Mouse (Mus musculus): ENCODE data around the gene Sprr2a2. TPM values are rescaled to one million over a fixed set of nuclear protein-coding genes. Genes with fewer than 3 reads are reported as not detected.
"Not testable (repeated sequence)": the region's sequence is repeated elsewhere in the genome, so short reads cannot be mapped to it uniquely, and the experiment has no call there.

The Sprr2a2 gene
- polyA plus RNA-seq, 1 experiment from 2014 or later: 10.6 TPM

- not testable (repeated sequence) for H3K4me3 ChIP-seq; ATAC-seq (ENCODE audit: insufficient number of reproducible peaks, low FRiP score, low TSS enrichment, low read depth); H3K4me2 ChIP-seq; H3K9me3 ChIP-seq; H3K36me3 ChIP-seq; H3K4me1 ChIP-seq; H3K9ac ChIP-seq; H3K27ac ChIP-seq; H3K27me3 ChIP-seq
- no CpG with 5 or more reads among the region's 1 CpGs for WGBS
These were observed 23.5 kb downstream of the Sprr2a2 start for GRCm38 (mm10) chr3:92239197-92239596.

GRCm38 (mm10) chr3:92244833-92245232 lies 29.1 kb downstream of the Sprr2a2 start:
- H3K27ac ChIP-seq; H3K4me3 ChIP-seq; ATAC-seq (ENCODE audit: insufficient number of reproducible peaks, low FRiP score, low TSS enrichment, low read depth); H3K36me3 ChIP-seq; H3K9me3 ChIP-seq; H3K27me3 ChIP-seq; H3K9ac ChIP-seq; H3K4me2 ChIP-seq; H3K4me1 ChIP-seq: not testable (repeated sequence)

DNA sequence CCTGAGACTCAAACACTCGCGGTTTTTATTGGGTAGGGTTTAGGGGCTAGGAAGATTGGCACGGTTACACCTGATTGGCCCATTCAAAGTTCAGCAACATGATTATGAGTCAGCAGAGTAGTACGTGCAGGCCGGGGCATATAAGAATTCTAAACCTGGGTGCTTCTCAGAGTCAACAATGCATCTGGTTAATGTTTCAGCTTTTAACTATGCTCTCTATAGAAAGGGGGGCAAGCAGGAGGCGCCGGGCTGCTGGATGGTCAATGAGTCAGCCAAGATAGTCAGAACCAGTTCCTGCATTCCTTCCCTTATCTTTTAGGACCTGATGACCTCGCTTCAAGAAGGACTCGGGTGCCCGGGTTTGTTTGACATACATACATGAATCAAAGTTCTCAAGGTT lies 30.5 kb downstream of the Sprr2a2 start:
- not testable (repeated sequence) for H3K27ac ChIP-seq; H3K27me3 ChIP-seq; H3K4me3 ChIP-seq; H3K36me3 ChIP-seq; H3K4me1 ChIP-seq; H3K9me3 ChIP-seq; H3K9ac ChIP-seq; H3K4me2 ChIP-seq; ATAC-seq (ENCODE audit: insufficient number of reproducible peaks, low FRiP score, low TSS enrichment, low read depth)
- WGBS: no CpG with 5 or more reads among the region's 10 CpGs

DNA sequence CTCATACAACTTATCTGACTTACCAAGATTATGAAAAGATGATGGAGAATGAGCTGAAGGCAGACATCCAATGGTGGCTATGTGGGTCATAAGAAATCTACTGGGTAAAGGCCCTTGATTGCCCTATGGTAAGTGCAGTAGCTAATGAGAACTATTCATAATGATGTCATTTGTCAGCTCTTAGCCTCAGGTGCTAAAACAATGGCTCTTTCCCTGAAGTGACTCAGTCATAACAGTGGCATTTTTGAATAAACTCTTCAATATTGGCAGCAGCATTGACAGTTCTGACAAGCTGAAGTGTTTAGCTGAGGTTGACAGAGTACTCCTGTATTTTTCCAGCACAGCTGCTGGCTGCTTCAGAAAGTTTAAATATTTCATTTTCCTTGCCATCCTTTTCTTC lies 32.8 kb downstream of the Sprr2a2 start:
- H3K9me3 ChIP-seq; H3K4me2 ChIP-seq; H3K4me3 ChIP-seq; H3K9ac ChIP-seq; H3K36me3 ChIP-seq; H3K27ac ChIP-seq; H3K4me1 ChIP-seq; H3K27me3 ChIP-seq; ATAC-seq (ENCODE audit: insufficient number of reproducible peaks, low FRiP score, low TSS enrichment, low read depth): not testable (repeated sequence)

GRCm38 (mm10) chr3:92250450-92250849 lies 34.7 kb downstream of the Sprr2a2 start:
- H3K27me3 ChIP-seq, H3K27ac ChIP-seq, H3K4me1 ChIP-seq, H3K36me3 ChIP-seq, H3K4me2 ChIP-seq, H3K4me3 ChIP-seq, H3K9ac ChIP-seq, H3K9me3 ChIP-seq: not testable (repeated sequence)
- 86% methylated on average over 1 of the region's 2 CpGs for WGBS
- ATAC-seq (ENCODE audit: insufficient number of reproducible peaks, low FRiP score, low TSS enrichment, low read depth): peak; percentile 52; the same call in 1 of the 2 replicates

- H3K36me3 ChIP-seq, H3K9me3 ChIP-seq, H3K4me3 ChIP-seq, H3K27me3 ChIP-seq, H3K27ac ChIP-seq, H3K4me2 ChIP-seq, H3K4me1 ChIP-seq, H3K9ac ChIP-seq: not testable (repeated sequence)
- WGBS: no CpG with 5 or more reads among the region's 8 CpGs
- ATAC-seq (ENCODE audit: insufficient number of reproducible peaks, low FRiP score, low TSS enrichment, low read depth): peak; percentile 62; the same call in 1 of the 2 replicates
These were observed 38.1 kb downstream of the Sprr2a2 start for GRCm38 (mm10) chr3:92253860-92254259.

GRCm38 (mm10) chr3:92258526-92258925 lies 42.8 kb downstream of the Sprr2a2 start:
- peak; percentile 46; the same call in 1 of the 2 replicates for ATAC-seq (ENCODE audit: insufficient number of reproducible peaks, low FRiP score, low TSS enrichment, low read depth)
- not testable (repeated sequence) for H3K4me2 ChIP-seq, H3K9me3 ChIP-seq, H3K27ac ChIP-seq, H3K4me1 ChIP-seq, H3K9ac ChIP-seq, H3K4me3 ChIP-seq, H3K36me3 ChIP-seq, H3K27me3 ChIP-seq

GRCm38 (mm10) chr3:92263462-92263861 lies 47.7 kb downstream of the Sprr2a2 start:
- H3K9me3 ChIP-seq, H3K9ac ChIP-seq, H3K36me3 ChIP-seq, H3K27ac ChIP-seq, H3K27me3 ChIP-seq, H3K4me1 ChIP-seq, H3K4me2 ChIP-seq, H3K4me3 ChIP-seq: not testable (repeated sequence)
- ATAC-seq (ENCODE audit: insufficient number of reproducible peaks, low FRiP score, low TSS enrichment, low read depth): 0 out of 2 replicates have a peak, but pooled peaks have one; percentile 26
- WGBS: no CpG with 5 or more reads among the region's 2 CpGs

DNA sequence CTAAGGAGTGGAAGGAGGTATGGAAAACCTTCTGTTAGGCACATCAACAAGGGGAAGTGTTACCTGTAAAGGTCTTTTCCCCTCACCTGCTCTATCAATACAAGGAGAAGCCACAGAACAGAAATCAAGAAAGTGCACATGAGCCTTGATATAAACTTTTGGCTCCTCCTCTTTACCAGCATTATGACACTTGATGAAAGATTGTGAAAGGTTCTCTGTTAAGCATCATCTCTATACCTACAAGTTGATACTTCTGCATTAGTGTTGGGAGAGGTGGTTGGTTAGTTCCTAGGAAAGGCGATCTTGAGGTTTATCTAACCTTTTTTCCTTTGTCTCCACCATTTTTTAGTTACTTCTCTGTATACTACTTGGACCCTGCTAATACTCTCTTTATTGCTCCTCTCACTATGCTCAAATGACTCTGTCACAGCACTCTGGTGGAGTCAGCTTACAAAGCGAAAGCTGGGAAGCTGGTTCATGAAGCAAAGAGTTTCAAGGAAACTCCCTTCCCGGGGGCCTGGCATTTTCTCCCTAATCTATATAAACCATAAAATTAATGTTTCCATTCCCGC lies 55.8 kb downstream of the Sprr2a2 start:
- H3K4me3 ChIP-seq; H3K9me3 ChIP-seq; H3K27me3 ChIP-seq; H3K4me2 ChIP-seq; H3K4me1 ChIP-seq; H3K9ac ChIP-seq; ATAC-seq (ENCODE audit: insufficient number of reproducible peaks, low FRiP score, low TSS enrichment, low read depth); H3K36me3 ChIP-seq; H3K27ac ChIP-seq: not testable (repeated sequence)
- no CpG with 5 or more reads among the region's 4 CpGs for WGBS

DNA sequence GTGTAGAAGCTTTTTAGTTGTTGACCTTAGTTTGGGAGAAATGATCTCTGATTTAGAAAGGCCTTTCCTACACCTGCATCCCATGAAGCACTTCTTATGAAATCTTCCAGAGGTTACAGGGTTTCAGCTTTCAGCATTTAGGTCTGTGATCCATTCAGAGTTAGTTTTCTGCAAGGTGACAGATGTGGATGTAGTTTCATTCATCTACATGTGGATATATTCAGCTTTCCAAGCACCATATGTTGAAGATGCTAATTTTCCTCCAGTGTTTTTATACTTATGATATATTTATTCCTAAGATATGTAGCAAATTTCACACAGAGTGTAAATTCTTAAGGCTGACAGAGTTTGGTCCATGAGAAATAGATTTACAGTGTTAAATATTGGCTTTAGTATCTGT lies 57.8 kb downstream of the Sprr2a2 start:
- not testable (repeated sequence) for H3K27me3 ChIP-seq, H3K4me3 ChIP-seq, H3K27ac ChIP-seq, H3K9ac ChIP-seq, H3K4me2 ChIP-seq, H3K36me3 ChIP-seq, H3K9me3 ChIP-seq, H3K4me1 ChIP-seq
- ATAC-seq (ENCODE audit: insufficient number of reproducible peaks, low FRiP score, low TSS enrichment, low read depth): peak; percentile 22; the same call in 1 of the 2 replicates

DNA sequence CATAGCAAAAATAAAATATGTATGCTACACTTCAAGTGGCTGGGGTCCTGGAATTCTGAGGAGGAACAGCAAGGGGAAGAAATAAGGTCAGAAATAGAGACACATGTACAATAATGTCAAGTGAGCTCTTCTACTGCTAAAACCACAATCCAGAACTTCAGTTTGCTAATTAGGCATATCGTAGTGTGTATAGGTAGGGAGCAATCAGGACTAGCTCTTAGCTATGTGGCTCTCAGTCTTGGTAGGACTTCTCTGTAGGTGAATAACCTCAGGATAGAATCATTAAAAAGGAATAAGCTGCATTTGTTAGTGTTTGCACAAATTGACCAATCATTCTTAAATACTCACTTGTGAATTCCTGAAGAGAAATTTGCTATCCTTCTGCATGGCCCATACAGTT lies 58.3 kb downstream of the Sprr2a2 start:
- not testable (repeated sequence) for H3K27me3 ChIP-seq, H3K36me3 ChIP-seq, H3K9me3 ChIP-seq, H3K4me3 ChIP-seq, H3K4me2 ChIP-seq, H3K27ac ChIP-seq, H3K4me1 ChIP-seq, H3K9ac ChIP-seq
- ATAC-seq (ENCODE audit: insufficient number of reproducible peaks, low FRiP score, low TSS enrichment, low read depth): 0 out of 2 replicates have a peak, but pooled peaks have one; percentile 14
- WGBS: no CpG with 5 or more reads among the region's 1 CpGs

DNA sequence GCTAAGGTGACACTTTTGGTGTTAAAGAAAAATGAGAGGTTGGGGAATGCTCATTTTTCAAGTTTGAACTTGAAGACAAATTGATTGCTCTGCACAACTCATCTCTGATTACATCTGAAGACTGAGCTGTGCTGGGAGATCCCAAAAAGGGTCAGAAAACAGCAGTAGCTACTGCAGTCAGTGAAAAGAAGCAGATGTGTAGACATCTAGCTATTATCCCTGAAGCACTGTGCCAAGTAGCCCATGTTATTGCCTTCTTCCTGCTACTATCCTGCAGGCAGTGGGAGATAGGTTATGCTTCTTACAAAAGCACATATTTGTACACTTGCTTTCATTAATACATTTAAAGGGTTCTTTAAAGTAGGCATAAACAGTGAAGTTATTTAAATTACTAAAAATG lies 63.9 kb downstream of the Sprr2a2 start:
- not testable (repeated sequence) for H3K4me3 ChIP-seq; H3K27me3 ChIP-seq; H3K9ac ChIP-seq; ATAC-seq (ENCODE audit: insufficient number of reproducible peaks, low FRiP score, low TSS enrichment, low read depth); H3K4me2 ChIP-seq; H3K9me3 ChIP-seq; H3K27ac ChIP-seq; H3K36me3 ChIP-seq; H3K4me1 ChIP-seq

DNA sequence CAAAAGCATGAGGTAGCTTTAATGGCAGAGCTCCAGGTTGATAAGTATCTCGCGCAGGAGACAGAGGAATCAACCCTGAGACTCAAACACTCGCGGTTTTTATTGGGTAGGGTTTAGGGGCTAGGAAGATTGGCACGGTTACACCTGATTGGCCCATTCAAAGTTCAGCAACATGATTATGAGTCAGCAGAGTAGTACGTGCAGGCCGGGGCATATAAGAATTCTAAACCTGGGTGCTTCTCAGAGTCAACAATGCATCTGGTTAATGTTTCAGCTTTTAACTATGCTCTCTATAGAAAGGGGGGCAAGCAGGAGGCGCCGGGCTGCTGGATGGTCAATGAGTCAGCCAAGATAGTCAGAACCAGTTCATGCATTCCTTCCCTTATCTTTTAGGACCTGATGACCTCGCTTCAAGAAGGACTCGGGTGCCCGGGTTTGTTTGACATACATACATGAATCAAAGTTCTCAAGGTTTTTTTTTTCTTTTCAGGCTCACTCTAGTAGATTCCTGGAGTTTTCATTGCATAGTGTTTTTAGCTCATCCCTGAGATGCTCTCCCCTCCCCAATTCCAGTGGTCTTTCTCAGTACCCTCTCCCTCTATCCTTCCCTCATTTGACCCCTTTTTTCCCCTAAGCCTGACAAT lies 65.4 kb downstream of the Sprr2a2 start:
- not testable (repeated sequence) for H3K27ac ChIP-seq; ATAC-seq (ENCODE audit: insufficient number of reproducible peaks, low FRiP score, low TSS enrichment, low read depth); H3K36me3 ChIP-seq; H3K4me2 ChIP-seq; H3K27me3 ChIP-seq; H3K9ac ChIP-seq; H3K9me3 ChIP-seq; H3K4me3 ChIP-seq; H3K4me1 ChIP-seq
- 81% methylated on average over 5 of the region's 12 CpGs for WGBS

Data from limb, embryonic 15.5 days (tissue).